ENCODE assay signal across 8 mouse cellular contexts in the genomic region with DNA sequence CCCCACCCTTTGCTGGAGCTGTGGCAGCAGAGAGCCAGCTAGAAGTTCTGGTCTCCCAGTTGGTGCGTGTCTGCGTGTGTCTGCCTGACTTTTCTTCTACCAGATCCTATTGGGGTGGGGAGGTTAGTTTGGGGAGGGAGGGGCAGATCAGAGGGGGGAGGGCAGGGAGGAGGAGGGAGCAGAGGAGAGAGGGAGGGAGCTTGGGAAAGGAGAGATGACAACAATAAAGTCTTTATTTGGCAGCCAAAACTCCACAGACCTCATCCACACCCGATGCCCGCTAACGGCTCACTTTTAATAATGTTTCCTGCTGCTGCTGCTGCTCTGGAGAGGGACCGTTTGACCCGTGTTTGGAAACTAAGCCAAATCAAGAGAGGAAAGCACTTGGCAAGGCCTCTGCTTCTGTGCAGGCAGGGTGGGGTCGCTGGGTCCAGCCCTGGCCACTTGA. TPM values are rescaled to one million over a fixed set of nuclear protein-coding genes. Genes with fewer than 3 reads are reported as not detected.
DNase-seq lines count a peak whose midpoint lies in the region; ATAC-seq lines count a peak whose summit lies in the region.

A gene (minus strand): TSS at position 111 of the 448 bp plus-strand sequence.

- H3K4me3 ChIP-seq in forebrain, embryonic 15.5 days: no peak within 1 kb of the TSS
- peak within 1 kb of the TSS; percentile 11; the same call in 1 of the 2 replicates for H3K4me3 ChIP-seq in hindbrain, embryonic 12.5 days
- no peak within 1 kb of the TSS for H3K4me3 ChIP-seq in liver, embryonic 13.5 days (replicated peaks)

- no peak within 1 kb of the TSS for H3K9ac ChIP-seq in forebrain, embryonic 15.5 days (replicated peaks)
- H3K9ac ChIP-seq in hindbrain, embryonic 12.5 days: no peak within 1 kb of the TSS; the same call in 1 of the 2 replicates
- H3K9ac ChIP-seq in liver, embryonic 13.5 days: peak within 1 kb of the TSS; percentile 37; the same call in 1 of the 2 replicates

- peak within 1 kb of the TSS; percentile 15; the same call in 1 of the 2 replicates for H3K27ac ChIP-seq in forebrain, embryonic 15.5 days (replicated peaks)
- peak within 1 kb of the TSS; percentile 72 for H3K27ac ChIP-seq in hindbrain, embryonic 12.5 days
- peak within 1 kb of the TSS; percentile 55; the same call in 1 of the 2 replicates for H3K27ac ChIP-seq in liver, embryonic 13.5 days

- H3K27me3 ChIP-seq in forebrain, embryonic 15.5 days: no peaks in the 10 kb centered on the region
- no peaks in the 10 kb centered on the region for H3K27me3 ChIP-seq in hindbrain, embryonic 12.5 days
- peaks cover 9% of the 10 kb centered on the region; the same call in 1 of the 2 replicates for H3K27me3 ChIP-seq in liver, embryonic 13.5 days

- H3K36me3 ChIP-seq in forebrain, embryonic 15.5 days: no peaks in the 10 kb centered on the region
- no peaks in the 10 kb centered on the region for H3K36me3 ChIP-seq in hindbrain, embryonic 12.5 days
- no peaks in the 10 kb centered on the region for H3K36me3 ChIP-seq in liver, embryonic 13.5 days

- 6% methylated on average over 8 of the region's 8 CpGs for WGBS in forebrain, embryonic 15.5 days
- WGBS in hindbrain, embryonic 12.5 days: 15% methylated on average over 8 of the region's 8 CpGs
- WGBS in liver, embryonic 13.5 days (ENCODE audit: insufficient replicate concordance): 35% methylated on average over 8 of the region's 8 CpGs

- peaks cover 33% of the 10 kb centered on the region for H3K4me1 ChIP-seq in forebrain, embryonic 15.5 days
- H3K4me1 ChIP-seq in hindbrain, embryonic 12.5 days: peaks cover 50% of the 10 kb centered on the region
- peaks cover 12% of the 10 kb centered on the region for H3K4me1 ChIP-seq in liver, embryonic 13.5 days (replicated peaks)

- no peak within 1 kb of the TSS for H3K4me2 ChIP-seq in forebrain, embryonic 15.5 days (replicated peaks)
- peak within 1 kb of the TSS; percentile 30 for H3K4me2 ChIP-seq in hindbrain, embryonic 12.5 days (replicated peaks)
- no peak within 1 kb of the TSS for H3K4me2 ChIP-seq in liver, embryonic 13.5 days

- DNase-seq in ovary, postnatal 10 days (ENCODE audit: low spot score): peak; percentile 27
- no peak for DNase-seq in ovary, adult 18-20 months (ENCODE audit: low spot score)
- no peak for DNase-seq in liver, embryonic 13.5 days
- peak; percentile 67 for DNase-seq in skeletal muscle tissue, adult 2 months (ENCODE audit: low read depth, low spot score)
- no peak for DNase-seq in right cerebral cortex, postnatal 14 days

- ATAC-seq in forebrain, embryonic 15.5 days (replicated peaks): peak; percentile 17; the same call in 1 of the 2 replicates
- 0 out of 2 replicates have a peak, but pooled peaks have one; percentile 7 for ATAC-seq in hindbrain, embryonic 12.5 days (ENCODE audit: low FRiP score)
- no peak for ATAC-seq in liver, embryonic 13.5 days (ENCODE audit: low read depth)
- ATAC-seq in erythroid progenitor cell, adult 5-6 weeks (replicated peaks; ENCODE audit: low FRiP score, poor library complexity, severe bottlenecking): no peak

- H3K9me3 ChIP-seq in forebrain, embryonic 15.5 days: no peaks in the 10 kb centered on the region
- H3K9me3 ChIP-seq in hindbrain, embryonic 12.5 days (replicated peaks): no peaks in the 10 kb centered on the region; the same call in 1 of the 2 replicates
- H3K9me3 ChIP-seq in liver, embryonic 13.5 days (replicated peaks): no peaks in the 10 kb centered on the region

RNA-seq across cellular contexts. Expression of the gene that starts here (rescaled TPM):
- 3.8 and 4.2 TPM in 2 replicates for polyA plus RNA-seq in forebrain, embryonic 15.5 days (2015; fragmentation: Nextera tagmentation; extraction: Ambion mirVana)
- 7.2 and 10.5 TPM in 2 replicates for polyA plus RNA-seq in hindbrain, embryonic 12.5 days (2016; fragmentation: Nextera tagmentation; extraction: Ambion mirVana)
- polyA plus RNA-seq in liver, embryonic 13.5 days (2015; fragmentation: Nextera tagmentation; extraction: Ambion mirVana): 1.7 and 2.6 TPM in 2 replicates
- 0.42 TPM in 1 of 2 replicates, not detected in the other for total RNA-seq in erythroid progenitor cell, adult 5-6 weeks (2015; ENCODE audit: low replicate concordance)
- 0.13 TPM in 1 of 2 replicates, not detected in the other for total RNA-seq in erythroid progenitor cell, adult 5-6 weeks (2017; ENCODE audit: low replicate concordance)

Comparison
In these comparisons a context has a peak if more than half of its experiments do, and no peak if none do; other contexts are left out.
1. DNase-seq: peak in ovary, postnatal 10 days (single experiment) and skeletal muscle tissue, adult 2 months (single experiment); none in ovary, adult 18-20 months (single experiment), liver, embryonic 13.5 days (single experiment) and right cerebral cortex, postnatal 14 days (single experiment).
2. ATAC-seq: peak in forebrain, embryonic 15.5 days (single experiment) and hindbrain, embryonic 12.5 days (single experiment); none in liver, embryonic 13.5 days (single experiment) and erythroid progenitor cell, adult 5-6 weeks (single experiment).
3. H3K27ac ChIP-seq: peak in every context shown above with its lines; median percentile 72 in hindbrain, embryonic 12.5 days; 55 in liver, embryonic 13.5 days; 15 in forebrain, embryonic 15.5 days.